Mouse (Mus musculus): ENCODE results near the gene Kpna1. TPM values are rescaled to one million over a fixed set of nuclear protein-coding genes. Genes with fewer than 3 reads are reported as not detected.
"Not testable (repeated sequence)": the region's sequence is repeated elsewhere in the genome, so short reads cannot be mapped to it uniquely, and the experiment has no call there.

Kpna1 gene
- total RNA-seq, 2 experiments from 2014 or later: 176 to 180 TPM

- DNase-seq: no peak
- no peak for TF ChIP-seq CTCF (IDR thresholded peaks at IDR 0.05)
- H3K27ac ChIP-seq: no peak overlapping the region
- H3K4me3 ChIP-seq: no peak overlapping the region
- intact Hi-C loops (cut with DNase I): no loop called here
Measured at GRCm38 (mm10) chr16:36008396-36008795, 29.8 kb downstream of the Kpna1 start.

- DNase-seq: no peak
- intact Hi-C loops (cut with DNase I): no loop called here
- no peak for TF ChIP-seq CTCF (IDR thresholded peaks at IDR 0.05)
- Histone ChIP-seq H3K27ac (no peak overlapping the region), H3K4me3 (no peak overlapping the region)
Measured at GRCm38 (mm10) chr16:36016335-36016734, 37.8 kb downstream of the Kpna1 start.

- H3K4me3 ChIP-seq; DNase-seq; H3K27ac ChIP-seq; intact Hi-C loops (cut with DNase I): not testable (repeated sequence)
Measured at GRCm38 (mm10) chr16:36028120-36028519, 49.6 kb downstream of the Kpna1 start.

- DNase-seq: peak; percentile 95
- TF ChIP-seq CTCF (IDR thresholded peaks at IDR 0.05): no peak
- intact Hi-C loops (cut with DNase I): no loop called here
Measured at GRCm38 (mm10) chr16:36040640-36041624, 62.4 kb downstream of the Kpna1 start, which contains the start of gene Wdr5b. TSS of gene Wdr5b (plus strand) at chr16:36041190.

GRCm38 (mm10) chr16:36041625-36042020 lies 63.1 kb downstream of the Kpna1 start:
- H3K4me3 ChIP-seq: peak overlapping the region; percentile 77
- no peak for DNase-seq
- intact Hi-C loops (cut with DNase I): no loop called here
- no peak for TF ChIP-seq CTCF (IDR thresholded peaks at IDR 0.05)
- H3K27ac ChIP-seq: peak overlapping the region; percentile 92

More at GRCm38 (mm10) chr16:36040640-36041624, 62.4 kb downstream of the Kpna1 start, which contains the start of gene Wdr5b:
- Histone ChIP-seq H3K4me3 (peak within 1 kb of the TSS; percentile 77), H3K27ac (peak within 1 kb of the TSS; percentile 92)

- no peak for TF ChIP-seq CTCF (IDR thresholded peaks at IDR 0.05)
- intact Hi-C loops (cut with DNase I): no loop called here
- Histone ChIP-seq H3K4me3 (no peak overlapping the region), H3K27ac (no peak overlapping the region)
- DNase-seq: no peak
Measured at GRCm38 (mm10) chr16:36043073-36043472, 64.5 kb downstream of the Kpna1 start.

GRCm38 (mm10) chr16:36043964-36044363 lies 65.4 kb downstream of the Kpna1 start:
- no peak for TF ChIP-seq CTCF (IDR thresholded peaks at IDR 0.05)
- DNase-seq: no peak
- intact Hi-C loops (cut with DNase I): no loop called here
- Histone ChIP-seq H3K4me3 (no peak overlapping the region), H3K27ac (no peak overlapping the region)

GRCm38 (mm10) chr16:36047538-36047937 lies 69.0 kb downstream of the Kpna1 start:
- Histone ChIP-seq H3K27ac (no peak overlapping the region), H3K4me3 (no peak overlapping the region)
- intact Hi-C loops (cut with DNase I): no loop called here
- TF ChIP-seq CTCF (IDR thresholded peaks at IDR 0.05): peak; percentile 1; the same call in 1 of the 2 replicates
- no peak for DNase-seq

GRCm38 (mm10) chr16:36051491-36051890 lies 72.9 kb downstream of the Kpna1 start:
- intact Hi-C loops (cut with DNase I): no loop called here
- Histone ChIP-seq H3K4me3 (no peak overlapping the region), H3K27ac (no peak overlapping the region)
- no peak for TF ChIP-seq CTCF (IDR thresholded peaks at IDR 0.05)
- no peak for DNase-seq

- no peak for TF ChIP-seq CTCF (IDR thresholded peaks at IDR 0.05)
- no peak overlapping the region for H3K4me3 ChIP-seq
- intact Hi-C loops (cut with DNase I): no loop called here
- DNase-seq: no peak
- H3K27ac ChIP-seq: no peak overlapping the region
Measured at GRCm38 (mm10) chr16:36053524-36054275, 75.2 kb downstream of the Kpna1 start.

- no peak for DNase-seq
- intact Hi-C loops (cut with DNase I): no loop called here
- TF ChIP-seq CTCF (IDR thresholded peaks at IDR 0.05): no peak
- Histone ChIP-seq H3K4me3 (no peak overlapping the region), H3K27ac (peak overlapping the region; percentile 12; the same call in 1 of the 2 replicates)
Measured at GRCm38 (mm10) chr16:36054920-36055319, 76.4 kb downstream of the Kpna1 start.

- peak overlapping the region; percentile 57; the same call in 1 of the 2 replicates for H3K27ac ChIP-seq
- intact Hi-C loops (cut with DNase I): no loop called here
- DNase-seq: no peak
- H3K4me3 ChIP-seq: no peak overlapping the region
- no peak for TF ChIP-seq CTCF (IDR thresholded peaks at IDR 0.05)
Measured at GRCm38 (mm10) chr16:36056416-36056815, 77.9 kb downstream of the Kpna1 start.

Data from gastrocnemius, adult 2 months (tissue).